8 mouse cellular contexts compared by ENCODE assay signal in genomic region chr1:119189461-119190066, GRCm38 (mm10).
DNase-seq lines count a peak whose midpoint lies in the region; ATAC-seq and TF ChIP-seq lines count a peak whose summit lies in the region.

No protein-coding gene starts in this region.

- no peaks in the 10 kb centered on the region for H3K36me3 ChIP-seq in lung, embryonic 15.5 days
- H3K36me3 ChIP-seq in forebrain, postnatal 0 days (ENCODE audit: insufficient read depth), result no peaks in the 10 kb centered on the region
- no peaks in the 10 kb centered on the region for H3K36me3 ChIP-seq in intestine, embryonic 15.5 days

- H3K4me2 ChIP-seq in lung, embryonic 15.5 days, result peak overlapping the region; percentile 47
- peak overlapping the region; percentile 46 for H3K4me2 ChIP-seq in forebrain, postnatal 0 days (ENCODE audit: low read depth)
- H3K4me2 ChIP-seq in intestine, embryonic 15.5 days (replicated peaks), result peak overlapping the region; percentile 58

- no peak for DNase-seq in lung, postnatal 25 days (ENCODE audit: low spot score)
- peak; percentile 84 for DNase-seq in forebrain, postnatal 0 days
- DNase-seq in liver, result peak; percentile 5
- DNase-seq in right cerebral cortex, postnatal 10 days (ENCODE audit: low spot score in 2 of 2), result peak; percentile 87 to 89
- DNase-seq in thymus, postnatal 4 days, result no peak
- no peak for DNase-seq in lung, adult 2 months

- peaks cover 16% of the 10 kb centered on the region; the same call in 1 of the 2 replicates for H3K27me3 ChIP-seq in lung, embryonic 15.5 days
- H3K27me3 ChIP-seq in forebrain, postnatal 0 days (ENCODE audit: insufficient read depth, low read length), result no peaks in the 10 kb centered on the region
- peaks cover 6% of the 10 kb centered on the region; the same call in 1 of the 2 replicates for H3K27me3 ChIP-seq in intestine, embryonic 15.5 days (replicated peaks)

- H3K9ac ChIP-seq in lung, embryonic 15.5 days, result no peak overlapping the region
- peak overlapping the region; percentile 39; the same call in 1 of the 2 replicates for H3K9ac ChIP-seq in forebrain, postnatal 0 days
- H3K9ac ChIP-seq in intestine, embryonic 15.5 days, result no peak overlapping the region; the same call in 1 of the 2 replicates

- 3% methylated on average over 23 of the region's 23 CpGs for WGBS in lung, embryonic 15.5 days
- 5% methylated on average over 23 of the region's 23 CpGs for WGBS in forebrain, postnatal 0 days
- 1% methylated on average over 23 of the region's 23 CpGs for WGBS in intestine, embryonic 15.5 days
- 6% methylated on average over 23 of the region's 23 CpGs for WGBS in lung, adult 2 months

- H3K4me1 ChIP-seq in lung, embryonic 15.5 days, result no peaks in the 10 kb centered on the region
- peaks cover 6% of the 10 kb centered on the region; the same call in 1 of the 2 replicates for H3K4me1 ChIP-seq in forebrain, postnatal 0 days (ENCODE audit: insufficient read depth)
- H3K4me1 ChIP-seq in intestine, embryonic 15.5 days (replicated peaks), result no peaks in the 10 kb centered on the region
- H3K4me1 ChIP-seq in lung, adult 2 months (ENCODE audit: control insufficient read depth, insufficient read depth, low read length), result no peaks in the 10 kb centered on the region

- TF ChIP-seq POLR2A in lung, adult 2 months (IDR thresholded peaks at IDR 0.05; ENCODE audit: borderline replicate concordance, extremely low read depth, low read depth, low read length), result no peak

- H3K9me3 ChIP-seq in lung, embryonic 15.5 days, result no peaks in the 10 kb centered on the region
- no peaks in the 10 kb centered on the region for H3K9me3 ChIP-seq in forebrain, postnatal 0 days (ENCODE audit: low read length)
- no peaks in the 10 kb centered on the region for H3K9me3 ChIP-seq in intestine, embryonic 15.5 days

- peak overlapping the region; percentile 12; the same call in 1 of the 2 replicates for H3K4me3 ChIP-seq in lung, embryonic 15.5 days
- H3K4me3 ChIP-seq in forebrain, postnatal 0 days (ENCODE audit: low read depth, low read length), result peak overlapping the region; percentile 27
- H3K4me3 ChIP-seq in intestine, embryonic 15.5 days (replicated peaks), result peak overlapping the region; percentile 24
- H3K4me3 ChIP-seq in lung, adult 2 months (replicated peaks; ENCODE audit: extremely low read depth, low read depth, low read length), result no peak overlapping the region

- no peak overlapping the region for H3K27ac ChIP-seq in lung, embryonic 15.5 days
- peak overlapping the region; percentile 57 for H3K27ac ChIP-seq in forebrain, postnatal 0 days (ENCODE audit: low read depth, low read length)
- no peak overlapping the region for H3K27ac ChIP-seq in intestine, embryonic 15.5 days

- no peak for ATAC-seq in lung, embryonic 15.5 days (ENCODE audit: borderline replicate concordance, extremely low read depth, low FRiP score, low TSS enrichment)
- ATAC-seq in forebrain, postnatal 0 days, result peak; percentile 94
- ATAC-seq in intestine, embryonic 15.5 days, result peak; percentile 71

- TF ChIP-seq CTCF in forebrain, postnatal 0 days (IDR thresholded peaks at IDR 0.05; ENCODE audit: low read depth), result no peak
- no peak for TF ChIP-seq CTCF in lung, adult 2 months (IDR thresholded peaks at IDR 0.05; ENCODE audit: insufficient read depth, low read length)

Comparison
In these comparisons a context has a peak if more than half of its experiments do, and no peak if none do; other contexts are left out.
1. DNase-seq: peak in forebrain, postnatal 0 days (single experiment), liver (single experiment) and right cerebral cortex, postnatal 10 days (2 of 2); none in lung, postnatal 25 days (single experiment), thymus, postnatal 4 days (single experiment) and lung, adult 2 months (single experiment).
2. Peak in every context shown above with its lines, with median percentiles within 50 percentile points of each other: H3K4me2 ChIP-seq.